Mouse (Mus musculus): Measurements from ENCODE around the gene Oasl1.

GRCm38 (mm10) chr5:114922366-114922731, 691 bp upstream of the Oasl1 start:
- no peak for TF ChIP-seq CTCF (IDR thresholded peaks at IDR 0.05; ENCODE audit: borderline replicate concordance, extremely low read depth, insufficient read depth, insufficient read length)
- no peak for TF ChIP-seq POLR2A (IDR thresholded peaks at IDR 0.05; ENCODE audit: borderline replicate concordance, extremely low read depth, insufficient read depth, insufficient read length, poor library complexity, severe bottlenecking)
